Mouse (Mus musculus) adrenal gland, postnatal 4 days (tissue): ENCODE measurements around the gene Kiz. TPM values are rescaled to one million over a fixed set of nuclear protein-coding genes. Genes with fewer than 3 reads are reported as not detected.
A peak's percentile ranks its signal among the peaks of the same experiment; 100 is the strongest.

ENCODE experiments used
- DNase-seq, 2 experiments: peaks; one replicate each; pipeline ENCODE4 v3.0.0; 2021 to 2022; ENCODE audit warnings: low spot score in 2 of 2, mixed read lengths in 2 of 2
- long read RNA-seq, 2 experiments: library from polyadenylated mRNA; stranded (forward); transcript quantifications; one replicate each; pipeline ENCODE4 v2.0.0; 2021
- total RNA-seq, 2 experiments: library from RNA; stranded (reverse); gene quantifications; 2 replicates each; pipeline ENCODE4 v1.2.3; 2021

The Kiz gene
- 10 to 100 TPM; 46.1 to 48.0 TPM for total RNA-seq
- long read RNA-seq, experiment 1, transcript Kiz-201 (14 exons, 2,183 nt) = major isoform, 39 of 55 reads
- long read RNA-seq, experiment 1, partial matches to known transcripts = 5 of 55 reads
- long read RNA-seq, experiment 1, other reads (novel, unspliced or antisense) = 11 of 55 reads
- long read RNA-seq, experiment 2, transcript Kiz-201 (14 exons, 2,183 nt) = major isoform, 79 of 109 reads
- long read RNA-seq, experiment 2, partial matches to known transcripts = 11 of 109 reads
- long read RNA-seq, experiment 2, other reads (novel, unspliced or antisense) = 19 of 109 reads

- DNase-seq = peak; percentile 96 to 97
Measured at GRCm38 (mm10) chr2:146855599-146856039, at the start of gene Kiz. Gene Kiz, plus strand, starts transcription at chr2:146855864.

GRCm38 (mm10) chr2:146809706-146810256 is 45.9 kb upstream of the Kiz start:
- DNase-seq = no peak

- no peak for DNase-seq
Measured at GRCm38 (mm10) chr2:146810695-146811094, 45.0 kb upstream of the Kiz start.

- DNase-seq = no peak
Measured at GRCm38 (mm10) chr2:146814978-146815377, 40.7 kb upstream of the Kiz start.

- DNase-seq = no peak
Measured at GRCm38 (mm10) chr2:146819065-146819464, 36.6 kb upstream of the Kiz start.

- no peak for DNase-seq
Measured at GRCm38 (mm10) chr2:146823483-146823951, 32.1 kb upstream of the Kiz start.

GRCm38 (mm10) chr2:146824043-146824442 is 31.6 kb upstream of the Kiz start:
- no peak for DNase-seq

- no peak for DNase-seq
Measured at GRCm38 (mm10) chr2:146828006-146828405, 27.7 kb upstream of the Kiz start.

GRCm38 (mm10) chr2:146833222-146834063 is 22.2 kb upstream of the Kiz start:
- DNase-seq = no peak

GRCm38 (mm10) chr2:146834064-146834313 is 21.7 kb upstream of the Kiz start:
- DNase-seq = no peak

- DNase-seq = no peak
Measured at GRCm38 (mm10) chr2:146834314-146835201, 21.1 kb upstream of the Kiz start.

- DNase-seq = no peak
Measured at GRCm38 (mm10) chr2:146835241-146835990, 20.2 kb upstream of the Kiz start.

- no peak for DNase-seq
Measured at GRCm38 (mm10) chr2:146836246-146836645, 19.4 kb upstream of the Kiz start.

GRCm38 (mm10) chr2:146836871-146837550 is 18.7 kb upstream of the Kiz start:
- no peak for DNase-seq

GRCm38 (mm10) chr2:146837653-146838052 is 18.0 kb upstream of the Kiz start:
- no peak for DNase-seq

- no peak for DNase-seq
Measured at GRCm38 (mm10) chr2:146838596-146839302, 16.9 kb upstream of the Kiz start.

- no peak for DNase-seq
Measured at GRCm38 (mm10) chr2:146839303-146840030, 16.2 kb upstream of the Kiz start.

GRCm38 (mm10) chr2:146847863-146848262 is 7.8 kb upstream of the Kiz start:
- DNase-seq = no peak

GRCm38 (mm10) chr2:146856120-146856519 is 456 bp downstream of the Kiz start:
- DNase-seq = no peak
